Mouse (Mus musculus): ENCODE results near the gene Arrdc5. TPM values are rescaled to one million over a fixed set of nuclear protein-coding genes. Genes with fewer than 3 reads are reported as not detected.

Gene Arrdc5
- total and polyA plus RNA-seq, 3 experiments = not detected

- H3K36me3 ChIP-seq (ENCODE audit: control insufficient read depth in 1 of 2, insufficient read depth in 2 of 2, low read length in 2 of 2) = peaks cover 0 to 13% of the 10 kb centered on the region in 2 experiments; a peak in 2 of 4 replicates
- peaks cover 14% of the 10 kb centered on the region for H3K79me2 ChIP-seq (ENCODE audit: control insufficient read depth, insufficient read depth, low read length, poor library complexity)
- no peaks in the 10 kb centered on the region for H3K9me3 ChIP-seq (replicated peaks; ENCODE audit: insufficient read depth, low read length)
- H3K27ac ChIP-seq (ENCODE audit: control insufficient read depth, low read depth, low read length) = peak overlapping the region; percentile 32
- peak; percentile 100 for TF ChIP-seq UBTF (IDR thresholded peaks at IDR 0.05; ENCODE audit: borderline replicate concordance, insufficient read depth, low read depth, low read length)
- no peak for TF ChIP-seq ZNF384 (IDR thresholded peaks at IDR 0.05; ENCODE audit: low read depth, low read length)
- peak in 1 of 2 experiments; percentile 64; a peak in 2 of 4 replicates for TF ChIP-seq POLR2A (IDR thresholded peaks at IDR 0.05; ENCODE audit: control insufficient read depth in 1 of 2, insufficient read depth in 1 of 2, low read depth in 1 of 2, low read length in 2 of 2, poor library complexity in 1 of 2)
- TF ChIP-seq CHD1 (IDR thresholded peaks at IDR 0.05; ENCODE audit: low read depth, low read length) = 0 out of 2 replicates have a peak, but pooled peaks have one; percentile 16
- H3K4me1 ChIP-seq (ENCODE audit: control insufficient read depth in 1 of 2, insufficient read depth in 2 of 2, low read length in 2 of 2) = peaks cover 2 to 14% of the 10 kb centered on the region in 2 experiments
- peak overlapping the region; percentile 58 to 84 for H3K4me3 ChIP-seq (ENCODE audit: control insufficient read depth in 1 of 2, insufficient read depth in 1 of 2, low read depth in 2 of 2, low read length in 2 of 2)
- no peaks in the 10 kb centered on the region for H3K27me3 ChIP-seq (ENCODE audit: control insufficient read depth in 1 of 2, insufficient read depth in 2 of 2, low read length in 2 of 2)
- no peak for DNase-seq (ENCODE audit: low read depth, low spot score)
- peak overlapping the region; percentile 85 for H3K9ac ChIP-seq (ENCODE audit: control insufficient read depth, low read depth, low read length, poor library complexity, severe bottlenecking)
Measured at GRCm38 (mm10) chr17:56326153-56327147, 26.4 kb upstream of the Arrdc5 start.

DNA sequence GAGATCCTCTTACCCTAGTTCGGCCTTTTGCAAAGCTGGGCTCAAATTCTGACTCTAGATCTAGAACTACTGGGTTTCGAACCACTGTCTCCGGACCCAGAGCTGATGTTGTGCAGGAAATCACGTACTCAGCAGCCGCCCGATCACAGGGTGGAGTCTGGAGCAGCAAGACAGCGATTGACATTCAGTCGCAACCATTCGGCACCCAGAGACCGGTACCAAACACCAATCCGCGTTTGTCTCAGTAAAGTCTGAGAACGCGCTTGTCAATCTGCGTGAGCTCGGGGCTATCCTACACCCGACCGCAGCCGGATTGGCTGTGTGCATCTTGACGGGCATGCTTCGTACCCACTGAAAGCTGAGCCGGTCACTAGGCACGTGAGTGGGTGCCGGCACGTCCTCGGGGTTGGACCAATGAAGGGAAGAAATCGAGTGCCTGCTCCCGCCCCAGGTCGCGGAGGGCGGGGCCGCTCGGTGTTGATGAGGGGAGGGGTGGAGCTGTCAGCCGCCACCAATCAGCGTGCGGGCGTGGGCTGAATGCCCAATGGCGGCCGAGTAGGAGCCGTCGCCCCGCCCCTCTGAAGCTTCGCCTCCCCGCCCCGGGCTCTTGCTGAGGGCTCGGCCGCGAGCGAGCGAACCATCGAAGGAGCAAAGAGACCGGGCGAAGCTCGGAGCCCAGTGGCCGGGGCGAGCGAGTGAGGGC lies 25.5 kb upstream of the Arrdc5 start, which contains the start of gene Kdm4b:
Gene Kdm4b (plus strand): TSS at position 613 of the 703 bp plus-strand sequence.
- DNase-seq (ENCODE audit: low read depth, low spot score) = peak; percentile 99
- peaks cover 2 to 14% of the 10 kb centered on the region in 2 experiments for H3K4me1 ChIP-seq (ENCODE audit: control insufficient read depth in 1 of 2, insufficient read depth in 2 of 2, low read length in 2 of 2)
- peak within 1 kb of the TSS; percentile 85 for H3K9ac ChIP-seq (ENCODE audit: control insufficient read depth, low read depth, low read length, poor library complexity, severe bottlenecking)
- H3K36me3 ChIP-seq (ENCODE audit: control insufficient read depth in 1 of 2, insufficient read depth in 2 of 2, low read length in 2 of 2) = peaks cover 0 to 13% of the 10 kb centered on the region in 2 experiments; a peak in 3 of 4 replicates
- peak within 1 kb of the TSS; percentile 67 to 84 for H3K4me3 ChIP-seq (ENCODE audit: control insufficient read depth in 1 of 2, insufficient read depth in 1 of 2, low read depth in 2 of 2, low read length in 2 of 2)
- peaks cover 14% of the 10 kb centered on the region for H3K79me2 ChIP-seq (ENCODE audit: control insufficient read depth, insufficient read depth, low read length, poor library complexity)
- H3K27ac ChIP-seq (ENCODE audit: control insufficient read depth, low read depth, low read length) = peak within 1 kb of the TSS; percentile 81
- no peaks in the 10 kb centered on the region for H3K27me3 ChIP-seq (ENCODE audit: control insufficient read depth in 1 of 2, insufficient read depth in 2 of 2, low read length in 2 of 2)
- no peaks in the 10 kb centered on the region for H3K9me3 ChIP-seq (replicated peaks; ENCODE audit: insufficient read depth, low read length)
- TF ChIP-seq EP300 (IDR thresholded peaks at IDR 0.05; ENCODE audit: low read depth in 1 of 2, low read length in 2 of 2) = no peak
- peak; percentile 75; the same call in 1 of the 2 replicates for TF ChIP-seq HCFC1 (IDR thresholded peaks at IDR 0.05; ENCODE audit: low read depth, low read length)
- TF ChIP-seq JUND (IDR thresholded peaks at IDR 0.05; ENCODE audit: low read depth, low read length) = no peak
- peak; percentile 82; the same call in 1 of the 2 replicates for TF ChIP-seq MAZ (IDR thresholded peaks at IDR 0.05; ENCODE audit: low read depth, low read length)
- peak; percentile 57; the same call in 1 of the 2 replicates for TF ChIP-seq ZMIZ1 (IDR thresholded peaks at IDR 0.05; ENCODE audit: low read depth, low read length)
- peak; percentile 53 for TF ChIP-seq ELF1 (IDR thresholded peaks at IDR 0.05; ENCODE audit: low read depth, low read length)
- TF ChIP-seq POLR2AphosphoS2 (IDR thresholded peaks at IDR 0.05; ENCODE audit: low read length) = peak; percentile 75
- no peak for TF ChIP-seq TAL1 (IDR thresholded peaks at IDR 0.05; ENCODE audit: low read length)
- TF ChIP-seq ETS1 (IDR thresholded peaks at IDR 0.05; ENCODE audit: low read depth, low read length) = no peak; the same call in 1 of the 2 replicates
- no peak for TF ChIP-seq CTCF (IDR thresholded peaks at IDR 0.05 in 2 of 3, conservative IDR thresholded peaks at IDR 0.05 in 1 of 3; ENCODE audit: control insufficient read depth in 1 of 3, insufficient read depth in 1 of 3, low read depth in 2 of 3, low read length in 3 of 3, poor library complexity in 1 of 3, severe bottlenecking in 1 of 3)
- no peak for TF ChIP-seq E2F4 (IDR thresholded peaks at IDR 0.05; ENCODE audit: borderline replicate concordance, low read depth, low read length)
- peak; percentile 56 for TF ChIP-seq NELFE (IDR thresholded peaks at IDR 0.05; ENCODE audit: low read depth, low read length)
- peak; percentile 63 for TF ChIP-seq MYC (IDR thresholded peaks at IDR 0.05; ENCODE audit: low read depth, low read length)
- TF ChIP-seq ZNF384 (IDR thresholded peaks at IDR 0.05; ENCODE audit: low read depth, low read length) = no peak
- TF ChIP-seq RCOR1 (IDR thresholded peaks at IDR 0.05; ENCODE audit: low read depth, low read length) = peak; percentile 3
- 0 out of 2 replicates have a peak, but pooled peaks have one; percentile 15 for TF ChIP-seq TCF12 (IDR thresholded peaks at IDR 0.05; ENCODE audit: low read depth, low read length)
- TF ChIP-seq SIN3A (IDR thresholded peaks at IDR 0.05; ENCODE audit: low read length) = no peak; the same call in 1 of the 2 replicates
- no peak for TF ChIP-seq UBTF (IDR thresholded peaks at IDR 0.05; ENCODE audit: borderline replicate concordance, insufficient read depth, low read depth, low read length)
- TF ChIP-seq USF2 (IDR thresholded peaks at IDR 0.05; ENCODE audit: borderline replicate concordance in 1 of 2, insufficient read depth in 1 of 2, low read depth in 1 of 2, low read length in 2 of 2) = peak; percentile 28 to 76; a peak in 3 of 4 replicates
- TF ChIP-seq TBP (IDR thresholded peaks at IDR 0.05; ENCODE audit: low read depth, low read length) = peak; percentile 41; the same call in 1 of the 2 replicates
- TF ChIP-seq BHLHE40 (IDR thresholded peaks at IDR 0.05; ENCODE audit: borderline replicate concordance, low read depth, low read length) = peak; percentile 100
- no peak; the same call in 1 of the 2 replicates for TF ChIP-seq KAT2A (conservative IDR thresholded peaks at IDR 0.05; ENCODE audit: low read depth, low read length)
- TF ChIP-seq USF1 (IDR thresholded peaks at IDR 0.05; ENCODE audit: low read depth, low read length) = peak; percentile 98
- peak; percentile 87 for TF ChIP-seq MAX (IDR thresholded peaks at IDR 0.05; ENCODE audit: low read length)

Data from MEL (cell line).